Mouse (Mus musculus): Measurements from ENCODE around the gene Aif1l.

The Aif1l gene

DNA sequence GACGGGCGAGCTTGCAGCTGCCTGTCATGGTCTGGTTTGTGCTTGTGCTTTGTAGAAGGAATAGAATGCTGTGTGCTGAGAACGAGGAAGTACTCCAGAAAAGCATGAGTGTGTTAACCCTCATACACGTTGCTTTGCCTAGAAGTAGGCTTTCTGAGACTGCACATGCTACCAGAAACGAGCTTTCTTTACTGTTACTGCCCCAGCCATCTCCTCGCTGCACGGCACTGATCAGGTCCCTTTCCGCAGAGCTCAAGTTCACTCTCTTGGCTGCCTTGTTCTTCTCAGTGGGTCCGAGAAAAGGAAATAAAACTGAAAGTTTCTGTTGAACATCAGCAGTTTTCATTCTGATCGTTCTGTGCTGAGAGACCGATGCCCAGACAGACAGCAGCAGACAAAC, 58.8 kb downstream of the Aif1l start:
- no peak for ATAC-seq (ENCODE audit: low TSS enrichment)

DNA sequence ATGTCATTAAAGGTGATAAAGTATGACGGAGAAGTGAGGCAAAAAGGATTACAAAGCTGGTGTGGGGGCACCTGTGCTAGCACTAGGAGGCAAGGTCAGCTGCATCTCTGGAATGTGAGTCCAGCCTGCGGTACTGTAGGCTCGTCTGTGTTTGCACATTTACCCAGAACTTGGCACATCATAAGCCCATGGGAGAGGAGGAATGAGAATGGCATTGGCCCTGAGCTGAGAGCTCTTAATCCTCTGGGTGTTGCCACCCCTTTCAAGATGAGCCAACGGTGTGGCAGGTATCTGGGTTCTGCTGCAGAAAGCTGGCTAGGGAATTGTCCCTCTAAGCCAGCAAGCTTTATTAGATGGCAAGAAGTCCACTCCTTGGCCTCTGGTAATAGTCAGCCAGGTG, 69.8 kb downstream of the Aif1l start:
- ATAC-seq (ENCODE audit: low TSS enrichment) = no peak

DNA sequence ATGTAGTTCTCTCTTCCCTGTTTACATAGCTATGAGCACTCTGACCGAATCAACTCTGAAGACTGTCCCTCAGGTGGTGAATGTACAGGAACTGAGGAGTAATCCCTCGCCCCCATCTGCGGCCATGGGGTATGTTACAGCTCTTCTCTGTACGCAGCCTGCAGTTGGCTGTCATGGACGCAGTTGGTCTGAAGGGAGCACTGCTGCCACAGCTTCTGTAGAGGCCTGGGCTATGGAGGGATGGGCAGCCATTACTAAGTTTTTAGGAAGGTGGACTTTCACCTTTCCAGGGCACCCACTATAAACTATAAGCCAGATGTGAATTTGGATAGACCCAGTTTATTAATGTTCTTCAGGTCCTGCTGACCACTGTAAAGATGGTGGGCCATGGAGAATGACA, 70.3 kb downstream of the Aif1l start:
- ATAC-seq (ENCODE audit: low TSS enrichment) = no peak
